Mouse (Mus musculus) layer of hippocampus, adult 2 months (tissue): ENCODE measurements around the gene Exoc3l2. TPM values are rescaled to one million over a fixed set of nuclear protein-coding genes. Genes with fewer than 3 reads are reported as not detected.

Experiments
- DNase-seq, 2 experiments: peaks; one replicate each; pipeline ENCODE4 v3.0.0; 2022; ENCODE audit warnings: low spot score in 2 of 2
- H3K27ac ChIP-seq: fragments of 200-600 bp; 2 replicates; pipeline ENCODE4 v1.8.1; 2022
- H3K4me3 ChIP-seq: fragments of 200-600 bp; 2 replicates; pipeline ENCODE4 v1.8.1; 2022; ENCODE audit warnings: mild to moderate bottlenecking
- CTCF ChIP-seq: fragments of 200-600 bp; conservative IDR thresholded peaks from 2 replicates; pipeline ENCODE4 v1.8.1; 2022; ENCODE audit warnings: antibody characterized with exemption, mild to moderate bottlenecking, moderate library complexity
- long read RNA-seq, 2 experiments: library from polyadenylated mRNA; stranded (forward); transcript quantifications; one replicate each; pipeline ENCODE4 v2.0.0; 2021; ENCODE audit warnings: borderline mapping rate in 2 of 2
- total RNA-seq, 2 experiments: library from RNA; stranded (reverse); gene quantifications; 2 replicates each; pipeline ENCODE4 v1.2.3; 2021

Gene Exoc3l2
- under 1 TPM; 0.10 to 0.38 TPM for total RNA-seq
- long read RNA-seq, experiment 1: 0 reads
- long read RNA-seq, experiment 2, partial matches to known transcripts: 0 of 3 reads
- long read RNA-seq, experiment 2, other reads (novel, unspliced or antisense): 3 of 3 reads

- no peak within 1 kb of the TSS for H3K4me3 ChIP-seq
- no peak for DNase-seq
- no peak for TF ChIP-seq CTCF
- no peak within 1 kb of the TSS for H3K27ac ChIP-seq
Measured at GRCm38 (mm10) chr7:19462884-19463381, at the start of gene Exoc3l2. TSS of gene Exoc3l2 (plus strand) at chr7:19463331.

GRCm38 (mm10) chr7:19413525-19413924, 49.6 kb upstream of the Exoc3l2 start:
- Histone ChIP-seq H3K27ac (no peak overlapping the region), H3K4me3 (no peak overlapping the region)
- no peak for TF ChIP-seq CTCF
- DNase-seq: no peak

GRCm38 (mm10) chr7:19416590-19416989, 46.5 kb upstream of the Exoc3l2 start:
- H3K27ac ChIP-seq: no peak overlapping the region
- DNase-seq: no peak
- TF ChIP-seq CTCF: no peak

GRCm38 (mm10) chr7:19420121-19420520, 43.0 kb upstream of the Exoc3l2 start:
- H3K4me3 ChIP-seq: no peak overlapping the region
- DNase-seq: no peak
- H3K27ac ChIP-seq: no peak overlapping the region
- no peak for TF ChIP-seq CTCF

More at GRCm38 (mm10) chr7:19416590-19416989, 46.5 kb upstream of the Exoc3l2 start:
- H3K4me3 ChIP-seq: no peak overlapping the region

- Histone ChIP-seq H3K27ac (no peak overlapping the region), H3K4me3 (peak overlapping the region; percentile 65)
- TF ChIP-seq CTCF: no peak
- DNase-seq: peak; percentile 79 to 90
Measured at GRCm38 (mm10) chr7:19420821-19421636, 42.1 kb upstream of the Exoc3l2 start.

- TF ChIP-seq CTCF: no peak
- H3K4me3 ChIP-seq: no peak overlapping the region
- no peak overlapping the region for H3K27ac ChIP-seq
- DNase-seq: no peak
Measured at GRCm38 (mm10) chr7:19423083-19423482, 40.0 kb upstream of the Exoc3l2 start.

- DNase-seq: no peak
- no peak overlapping the region for H3K27ac ChIP-seq
- TF ChIP-seq CTCF: no peak
- no peak overlapping the region for H3K4me3 ChIP-seq
Measured at GRCm38 (mm10) chr7:19424051-19424450, 39.1 kb upstream of the Exoc3l2 start.

DNA sequence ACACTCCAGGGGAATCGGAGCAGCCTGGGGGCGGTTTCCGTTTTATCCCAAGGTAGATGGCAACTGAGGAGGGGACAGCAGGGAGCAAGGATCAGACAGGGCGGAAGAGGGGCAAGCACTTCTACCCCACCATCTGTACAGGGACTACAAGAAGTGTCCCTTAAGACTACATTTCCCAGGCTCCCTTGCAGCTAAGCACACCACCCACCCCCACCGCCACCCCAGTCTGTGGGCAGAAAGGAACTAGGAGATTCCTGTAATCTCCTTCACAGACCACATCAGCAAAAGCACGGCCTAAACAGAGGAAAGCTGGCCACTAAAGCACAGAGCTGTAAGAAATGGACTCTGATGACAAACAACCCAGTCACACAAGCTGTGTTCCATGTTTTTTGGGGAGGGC, 36.8 kb upstream of the Exoc3l2 start:
- no peak for TF ChIP-seq CTCF
- Histone ChIP-seq H3K27ac (peak overlapping the region; percentile 18; the same call in 1 of the 2 replicates), H3K4me3 (no peak overlapping the region)
- DNase-seq: peak in 1 of 2 experiments; percentile 43

- no peak for DNase-seq
- no peak for TF ChIP-seq CTCF
- H3K4me3 ChIP-seq: no peak overlapping the region
- peak overlapping the region; percentile 18; the same call in 1 of the 2 replicates for H3K27ac ChIP-seq
Measured at GRCm38 (mm10) chr7:19426888-19427287, 36.2 kb upstream of the Exoc3l2 start.

DNA sequence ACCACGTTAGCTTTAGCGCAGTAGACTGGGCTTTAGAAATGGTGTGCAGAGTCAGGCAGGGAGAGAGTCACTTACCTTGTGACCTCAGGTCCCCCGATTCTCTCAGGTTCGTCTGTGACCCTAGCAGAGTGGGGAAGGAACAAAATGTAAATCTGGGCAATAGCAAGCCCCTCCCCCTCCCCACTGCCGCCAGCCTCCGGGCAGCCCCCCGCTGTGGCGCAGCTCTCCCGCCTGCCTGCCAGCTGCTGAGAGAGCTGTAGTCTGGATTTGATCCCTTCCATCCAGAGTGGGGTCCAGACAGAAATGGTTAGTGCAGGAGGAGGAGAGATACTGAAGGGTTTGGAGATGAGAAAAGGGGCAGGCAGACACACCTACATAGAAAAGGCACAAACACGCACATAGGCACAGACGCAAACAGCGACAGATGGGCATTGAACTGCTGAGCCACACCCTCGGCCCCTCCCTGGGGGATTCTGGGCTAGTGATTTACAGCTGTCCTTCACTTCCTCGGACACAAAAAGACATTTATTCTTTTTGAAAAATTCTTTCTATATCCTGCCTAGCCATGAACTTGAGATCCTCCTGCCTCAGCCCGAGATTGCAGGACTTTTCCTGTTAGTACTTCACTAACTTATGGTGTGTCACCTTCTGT, 35.0 kb upstream of the Exoc3l2 start:
- Histone ChIP-seq H3K27ac (no peak overlapping the region), H3K4me3 (no peak overlapping the region)
- TF ChIP-seq CTCF: no peak
- DNase-seq: no peak

- DNase-seq: no peak
- TF ChIP-seq CTCF: no peak
- Histone ChIP-seq H3K4me3 (no peak overlapping the region), H3K27ac (no peak overlapping the region)
Measured at GRCm38 (mm10) chr7:19429726-19430125, 33.4 kb upstream of the Exoc3l2 start.

DNA sequence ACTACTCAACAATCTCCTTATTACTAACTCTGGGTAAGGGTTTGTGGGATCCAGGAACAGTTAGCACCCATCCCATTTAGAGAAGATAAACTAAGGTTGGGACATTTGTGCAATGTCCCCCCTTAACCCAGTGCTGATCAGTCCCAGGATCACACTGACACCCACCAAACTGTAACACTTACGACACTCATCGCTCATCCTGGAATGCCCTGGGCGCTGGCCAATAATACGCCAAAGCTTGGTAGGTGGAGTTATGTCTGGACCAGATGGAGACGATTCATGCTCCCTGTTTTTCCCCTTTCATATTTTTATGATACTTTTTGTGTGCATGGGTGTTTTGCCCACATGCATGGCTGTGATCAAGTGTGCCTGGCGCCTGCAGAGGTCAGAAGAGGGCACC, 32.7 kb upstream of the Exoc3l2 start:
- Histone ChIP-seq H3K4me3 (no peak overlapping the region), H3K27ac (no peak overlapping the region)
- DNase-seq: peak in 1 of 2 experiments; percentile 38
- no peak for TF ChIP-seq CTCF

DNA sequence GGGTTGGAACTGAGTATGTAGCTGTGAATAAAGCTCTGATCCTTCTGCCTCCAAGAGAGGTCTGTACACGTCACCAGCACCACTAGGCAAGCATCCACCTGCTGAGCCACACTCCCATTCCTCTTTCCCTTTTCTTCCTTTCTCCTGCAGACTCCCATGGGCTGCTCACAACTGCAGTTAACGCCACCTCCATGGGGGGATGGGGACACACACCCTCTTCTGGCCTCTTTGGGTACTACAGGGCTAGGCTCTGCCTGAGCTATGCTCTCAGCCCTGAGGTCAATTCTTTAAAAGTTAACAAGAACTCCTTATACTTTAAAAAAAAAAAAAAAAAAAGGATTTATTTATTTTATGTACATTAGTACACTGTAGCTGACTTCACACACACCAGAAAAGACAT, 30.7 kb upstream of the Exoc3l2 start:
- no peak for DNase-seq
- TF ChIP-seq CTCF: peak; percentile 56

More for the DNA sequence above, 30.7 kb upstream of the Exoc3l2 start:
- H3K27ac ChIP-seq: no peak overlapping the region
- no peak overlapping the region for H3K4me3 ChIP-seq
